Mouse (Mus musculus) midbrain, embryonic 16.5 days (tissue): ENCODE results near the gene Capn10. TPM values are rescaled to one million over a fixed set of nuclear protein-coding genes. Genes with fewer than 3 reads are reported as not detected.

Experiments used
- ATAC-seq: fragments of 200-750 bp; cut with Nextera tagmentation; 2 replicates; pipeline ENCODE4 v1.8.0; 2017; ENCODE audit warnings: moderate TSS enrichment
- H3K27ac ChIP-seq: fragments of 300-500 bp; sonication (generic); 2 replicates; pipeline ENCODE4 v1.5.1; 2014; ENCODE audit warnings: mild to moderate bottlenecking, low read length, mixed read lengths
- H3K27me3 ChIP-seq: fragments of 300-500 bp; sonication (generic); 2 replicates; pipeline ENCODE4 v1.6.1; 2014; ENCODE audit warnings: low read depth, low read length, mixed read lengths; ENCODE audit not compliant: control insufficient read depth, insufficient read depth
- H3K36me3 ChIP-seq: fragments of 300-500 bp; sonication (generic); 2 replicates; pipeline ENCODE4 v1.6.1; 2014; ENCODE audit warnings: mild to moderate bottlenecking, low read length, moderate library complexity, mixed read lengths; ENCODE audit not compliant: control insufficient read depth, insufficient read depth
- H3K4me1 ChIP-seq: fragments of 300-500 bp; sonication (generic); 2 replicates; pipeline ENCODE4 v1.6.1; 2014; ENCODE audit warnings: mild to moderate bottlenecking, low read length, mixed read lengths; ENCODE audit not compliant: control insufficient read depth, insufficient read depth
- H3K4me2 ChIP-seq: fragments of 300-500 bp; sonication (generic); 2 replicates; pipeline ENCODE4 v1.6.1; 2014; ENCODE audit warnings: mild to moderate bottlenecking, low read length, mixed read lengths
- H3K4me3 ChIP-seq: fragments of 300-500 bp; sonication (generic); 2 replicates; pipeline ENCODE4 v1.5.1; 2014; ENCODE audit warnings: low read depth, mild to moderate bottlenecking, low read length, moderate library complexity, mixed read lengths
- H3K9ac ChIP-seq: fragments of 300-500 bp; sonication (generic); 2 replicates; pipeline ENCODE4 v1.6.1; 2014; ENCODE audit warnings: low read depth, low read length, mixed read lengths
- H3K9me3 ChIP-seq: fragments of 300-500 bp; sonication (generic); replicated peaks from 2 replicates; pipeline ENCODE4 v1.6.1; 2014; ENCODE audit warnings: mild to moderate bottlenecking, low read length, mixed read lengths; ENCODE audit not compliant: control insufficient read depth, poor library complexity, severe bottlenecking
- WGBS: fragments of 180-500 bp; shearing (Covaris S2); extraction: QIAGEN DNeasy Blood & Tissue Kit; methylation state at CpG from one replicate; pipeline ENCODE4 v1.1.7; 2014; 5-methylcytosine and 5-hydroxymethylcytosine counted together
- polyA plus RNA-seq: library from polyadenylated mRNA; unstranded; fragments of >200 nt; fragmentation: Nextera tagmentation; extraction: Ambion mirVana; gene quantifications from 2 replicates; pipeline ENCODE4 v1.2.1, GENCODE M21; 2015

Gene Capn10
- polyA plus RNA-seq, 1 experiment from 2014 or later: 65.1 TPM

DNA sequence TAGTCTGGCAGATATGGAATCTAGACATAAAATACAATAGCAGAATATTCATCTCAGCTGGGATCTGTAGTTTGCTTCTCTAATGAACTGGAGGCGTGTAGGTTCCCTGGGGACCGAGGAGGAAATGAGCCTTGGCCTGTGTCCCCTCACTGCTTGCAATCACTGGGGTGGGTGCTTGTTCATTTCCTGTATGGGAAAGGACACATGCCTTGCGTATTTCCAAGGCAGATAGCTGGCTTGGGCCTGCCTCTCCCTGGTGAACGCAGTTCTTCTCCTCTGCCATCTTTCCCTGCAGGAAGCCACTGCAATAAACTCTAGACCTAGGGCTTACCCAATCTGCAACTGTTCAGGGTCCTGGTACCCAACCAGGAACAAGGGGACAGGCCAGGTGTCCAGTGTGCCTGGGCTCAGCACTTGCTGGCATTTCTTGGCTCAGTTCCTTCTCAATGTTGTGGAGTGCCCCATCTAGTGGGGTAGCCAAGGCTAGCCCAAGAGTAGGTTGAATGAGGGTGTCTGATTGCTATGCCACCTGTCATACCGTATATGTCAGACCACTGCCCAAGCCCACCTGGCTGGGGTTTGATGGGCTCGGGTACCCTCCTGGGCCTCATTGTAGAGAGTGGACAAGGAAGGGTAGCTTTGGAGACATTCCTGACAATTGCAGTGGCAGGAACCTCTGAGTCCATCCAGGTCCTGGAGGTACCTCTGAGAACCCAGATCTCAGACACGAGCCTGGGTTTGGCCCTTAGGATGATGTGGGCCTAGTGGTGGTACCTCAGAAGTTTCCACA is 47.1 kb downstream of the Capn10 start:
- H3K4me3 ChIP-seq: no peak overlapping the region
- 88% methylated on average over 7 of the region's 7 CpGs for WGBS
- H3K9ac ChIP-seq: no peak overlapping the region
- no peak overlapping the region for H3K27ac ChIP-seq
- H3K36me3 ChIP-seq: no peaks in the 10 kb centered on the region
- no peak overlapping the region for H3K4me2 ChIP-seq
- H3K9me3 ChIP-seq: no peaks in the 10 kb centered on the region
- no peaks in the 10 kb centered on the region for H3K27me3 ChIP-seq
- ATAC-seq: no peak
- no peaks in the 10 kb centered on the region for H3K4me1 ChIP-seq

DNA sequence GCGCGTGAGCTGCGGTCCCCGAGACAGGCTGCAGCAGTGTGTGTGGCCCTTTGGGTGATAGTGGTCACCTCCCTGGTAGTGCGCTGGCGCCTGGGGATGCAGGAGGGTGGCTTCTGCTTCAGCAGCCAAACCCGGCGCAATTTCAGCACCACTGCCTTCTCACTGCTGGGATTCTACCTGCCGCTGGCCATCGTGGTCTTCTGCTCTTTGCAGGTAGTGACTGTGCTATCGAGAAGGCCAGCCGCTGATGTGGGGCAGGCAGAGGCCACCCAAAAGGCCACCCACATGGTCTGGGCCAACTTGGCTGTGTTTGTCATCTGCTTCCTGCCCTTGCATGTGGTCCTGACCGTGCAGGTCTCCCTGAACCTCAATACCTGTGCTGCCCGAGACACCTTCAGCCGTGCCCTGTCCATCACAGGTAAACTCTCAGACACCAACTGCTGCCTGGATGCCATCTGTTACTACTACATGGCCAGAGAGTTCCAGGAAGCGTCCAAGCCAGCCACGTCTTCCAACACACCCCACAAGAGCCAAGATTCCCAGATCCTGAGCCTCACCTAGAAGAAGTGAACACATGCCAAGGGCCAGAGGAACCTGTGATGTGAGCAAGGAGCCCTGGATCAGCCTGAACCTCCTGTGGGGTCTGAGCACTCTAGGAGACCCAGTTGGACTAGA is 48.9 kb downstream of the Capn10 start:
- no peak for ATAC-seq
- WGBS: 93% methylated on average over 17 of the region's 17 CpGs
- no peaks in the 10 kb centered on the region for H3K27me3 ChIP-seq
- no peaks in the 10 kb centered on the region for H3K9me3 ChIP-seq
- no peak overlapping the region for H3K4me3 ChIP-seq
- no peak overlapping the region for H3K27ac ChIP-seq
- H3K4me2 ChIP-seq: no peak overlapping the region
- no peaks in the 10 kb centered on the region for H3K4me1 ChIP-seq
- H3K9ac ChIP-seq: no peak overlapping the region
- H3K36me3 ChIP-seq: no peaks in the 10 kb centered on the region

DNA sequence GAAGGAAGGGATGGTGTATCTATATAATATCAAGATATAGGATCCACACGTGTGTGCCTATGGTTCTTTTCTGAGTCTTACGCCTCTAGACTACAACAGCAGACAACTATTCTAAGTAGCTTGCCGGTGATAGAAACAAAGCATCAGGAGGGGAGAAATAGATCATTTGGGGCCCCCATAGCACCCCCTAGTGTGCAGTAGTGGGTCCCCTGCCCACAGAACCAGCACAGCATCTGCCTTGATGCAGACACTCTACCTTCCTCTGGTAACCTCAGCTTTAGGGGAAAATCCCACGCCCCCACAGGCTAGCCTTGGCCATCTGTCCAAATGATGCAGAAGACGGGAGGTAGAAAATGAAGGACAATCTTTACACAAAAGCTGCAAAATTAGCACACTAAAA is 50.8 kb downstream of the Capn10 start:
- H3K27me3 ChIP-seq: no peaks in the 10 kb centered on the region
- H3K27ac ChIP-seq: no peak overlapping the region
- H3K9me3 ChIP-seq: no peaks in the 10 kb centered on the region
- no peak overlapping the region for H3K4me3 ChIP-seq
- no peak overlapping the region for H3K9ac ChIP-seq
- no peak for ATAC-seq
- no peaks in the 10 kb centered on the region for H3K4me1 ChIP-seq
- H3K4me2 ChIP-seq: no peak overlapping the region
- 90% methylated on average over 5 of the region's 5 CpGs for WGBS
- H3K36me3 ChIP-seq: no peaks in the 10 kb centered on the region

DNA sequence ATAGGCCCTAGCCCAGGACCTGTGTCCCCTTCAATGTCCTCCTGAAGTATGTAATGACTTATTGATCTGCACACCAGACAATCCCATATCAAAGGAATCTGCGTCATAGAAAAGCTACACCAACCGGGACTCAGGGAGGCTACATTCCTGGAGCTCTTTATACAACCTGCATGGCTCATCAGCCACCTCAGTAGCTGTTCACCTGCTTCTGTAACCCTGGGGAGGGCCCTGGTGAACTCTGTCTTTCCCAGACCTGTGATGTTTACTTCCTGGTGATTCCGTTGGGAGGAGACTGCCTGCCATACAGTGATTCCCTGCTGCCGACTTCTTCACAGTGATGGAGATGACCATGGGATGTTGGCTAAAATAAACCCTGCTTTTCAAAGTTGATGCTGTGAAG is 54.7 kb downstream of the Capn10 start:
- no peak overlapping the region for H3K9ac ChIP-seq
- ATAC-seq: no peak
- 85% methylated on average over 4 of the region's 4 CpGs for WGBS
- H3K9me3 ChIP-seq: no peaks in the 10 kb centered on the region
- no peak overlapping the region for H3K4me2 ChIP-seq
- no peak overlapping the region for H3K27ac ChIP-seq
- H3K36me3 ChIP-seq: no peaks in the 10 kb centered on the region
- no peaks in the 10 kb centered on the region for H3K27me3 ChIP-seq
- no peaks in the 10 kb centered on the region for H3K4me1 ChIP-seq
- no peak overlapping the region for H3K4me3 ChIP-seq

DNA sequence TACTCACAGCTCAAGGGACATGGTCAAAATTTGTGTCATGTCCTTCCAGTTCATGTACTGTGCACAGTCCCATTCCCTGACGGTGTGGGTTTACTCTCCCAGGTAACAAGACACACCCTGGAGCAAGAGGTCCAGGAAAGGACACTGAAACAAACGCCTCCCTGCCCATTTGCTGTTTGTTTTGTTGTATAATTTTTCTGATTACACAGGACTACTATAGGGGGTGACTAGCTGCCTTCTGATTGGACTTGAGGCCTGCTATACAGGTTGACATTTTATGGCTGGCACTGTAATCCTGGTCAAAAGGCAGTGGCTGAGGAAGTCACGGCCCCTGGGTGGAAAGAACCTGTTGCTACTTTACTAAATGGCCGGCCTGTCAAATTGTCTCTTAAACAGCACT is 55.7 kb downstream of the Capn10 start:
- Histone ChIP-seq H3K4me1 (no peaks in the 10 kb centered on the region), H3K4me2 (no peak overlapping the region), H3K4me3 (no peak overlapping the region), H3K36me3 (no peaks in the 10 kb centered on the region), H3K27ac (no peak overlapping the region), H3K27me3 (no peaks in the 10 kb centered on the region), H3K9me3 (no peaks in the 10 kb centered on the region), H3K9ac (no peak overlapping the region)
- WGBS: 78% methylated on average over 4 of the region's 4 CpGs
- ATAC-seq: no peak

DNA sequence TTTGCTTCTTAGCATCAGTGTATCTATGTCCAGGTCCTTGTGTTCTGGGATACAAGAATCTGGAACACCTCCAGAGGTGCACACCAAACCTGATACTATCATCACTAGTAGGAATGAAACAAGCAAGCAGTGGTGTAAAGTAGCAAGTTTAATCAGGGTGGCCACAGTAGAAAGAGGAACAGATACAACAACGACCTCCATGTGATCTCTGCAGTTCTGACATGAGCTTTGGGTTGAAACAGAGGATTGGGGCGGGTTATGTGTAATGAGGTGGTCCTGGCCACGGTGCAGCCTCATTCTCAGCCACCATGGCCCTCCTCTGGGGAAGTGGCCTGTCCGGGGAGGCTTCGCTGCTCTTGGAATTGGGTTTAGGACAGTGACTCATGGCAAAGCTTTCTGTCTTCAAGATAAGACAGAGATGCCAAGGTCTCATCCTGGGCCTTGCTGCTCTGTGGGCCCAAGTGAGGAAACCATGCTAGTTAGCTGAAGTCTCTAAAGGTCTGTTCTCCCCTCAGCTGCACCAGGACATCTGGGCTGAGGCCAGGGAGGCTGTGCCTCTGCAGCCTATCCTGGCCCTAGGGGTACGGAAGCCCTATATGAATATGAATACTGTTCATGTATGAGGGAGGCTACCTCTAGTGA is 58.2 kb downstream of the Capn10 start:
- 80% methylated on average over 6 of the region's 6 CpGs for WGBS
- Histone ChIP-seq H3K9ac (no peak overlapping the region), H3K27ac (no peak overlapping the region), H3K4me2 (no peak overlapping the region), H3K36me3 (no peaks in the 10 kb centered on the region), H3K4me3 (no peak overlapping the region), H3K27me3 (no peaks in the 10 kb centered on the region), H3K4me1 (no peaks in the 10 kb centered on the region), H3K9me3 (no peaks in the 10 kb centered on the region)
- no peak for ATAC-seq

DNA sequence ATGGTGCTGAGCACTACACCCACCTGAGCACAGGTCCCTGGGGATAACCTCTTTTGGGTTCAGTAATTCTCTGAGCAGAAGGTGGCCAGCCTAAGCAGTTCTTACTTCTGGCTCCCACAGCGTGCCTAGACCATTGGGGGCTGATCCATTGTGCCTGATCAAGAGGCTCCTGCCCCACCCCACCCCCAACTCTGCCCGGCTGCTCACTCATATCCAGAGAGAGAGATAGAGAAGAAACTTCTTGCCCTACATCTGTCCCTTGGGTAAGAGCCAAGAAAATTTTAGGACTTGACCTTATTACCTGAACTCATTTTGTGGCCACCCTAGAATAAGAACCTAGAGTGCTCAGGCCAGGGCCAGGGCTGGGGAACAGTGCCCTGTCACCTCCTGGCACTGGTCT is 58.7 kb downstream of the Capn10 start:
- no peak overlapping the region for H3K27ac ChIP-seq
- H3K4me2 ChIP-seq: no peak overlapping the region
- H3K9ac ChIP-seq: no peak overlapping the region
- H3K27me3 ChIP-seq: no peaks in the 10 kb centered on the region
- ATAC-seq: no peak
- H3K4me3 ChIP-seq: no peak overlapping the region
- 63% methylated on average over 2 of the region's 2 CpGs for WGBS
- no peaks in the 10 kb centered on the region for H3K36me3 ChIP-seq
- H3K4me1 ChIP-seq: no peaks in the 10 kb centered on the region
- H3K9me3 ChIP-seq: no peaks in the 10 kb centered on the region
